9 mouse cellular contexts compared by ENCODE assay signal in genomic region chr16:70568341-70569265, GRCm38 (mm10).
A peak's percentile ranks its signal among the peaks of the same experiment; 100 is the strongest.
DNase-seq lines count a peak whose midpoint lies in the region; ATAC-seq lines count a peak whose summit lies in the region.
"Had no signal": no experiment of that assay in that cellular context is flagged by ENCODE, and none has a peak within 500 bp of the region (broad histone marks: within the 10 kb centered on the region; RNA-seq: fewer than 3 reads in every experiment).

No protein-coding gene starts in this region.

- peak; percentile 56 for DNase-seq in adrenal gland, postnatal 10 days
- DNase-seq in adrenal gland, postnatal 25 days: no peak
- peak; percentile 39 for DNase-seq in Muller cell, postnatal 12 days (ENCODE audit: inconsistent ontology term)
- peak; percentile 32 for DNase-seq in embryonic facial prominence, embryonic 10.5 days (ENCODE audit: low spot score)
- peak; percentile 10 to 50 for DNase-seq in heart, postnatal 14 days
- DNase-seq in layer of hippocampus, adult 8-10 months (ENCODE audit: low spot score in 2 of 2): peak; percentile 26 to 57
- peak; percentile 23 to 53 for DNase-seq in right cerebral cortex, postnatal 36 days (ENCODE audit: low spot score in 2 of 2)
- DNase-seq: liver, embryonic 13.5 days had no signal

- 0 out of 2 replicates have a peak, but pooled peaks cover 3% of the 10 kb centered on the region for H3K4me1 ChIP-seq in embryonic facial prominence, embryonic 10.5 days
- H3K4me1 ChIP-seq: liver, embryonic 13.5 days had no signal

- no peaks in the 10 kb centered on the region for H3K9me3 ChIP-seq in embryonic facial prominence, embryonic 10.5 days
- H3K9me3 ChIP-seq: liver, embryonic 13.5 days had no signal

- H3K4me3 ChIP-seq in embryonic facial prominence, embryonic 10.5 days: no peak overlapping the region
- H3K4me3 ChIP-seq: liver, embryonic 13.5 days had no signal

- intact Hi-C loops in heart, postnatal 14 days (cut with DNase I): loop anchor here (10.0 kb wide), 1 partner anchor 254 kb away; the partner anchor contains the start of gene Gbe1

- H3K27me3 ChIP-seq in embryonic facial prominence, embryonic 10.5 days (replicated peaks; ENCODE audit: low read depth, poor library complexity, severe bottlenecking): no peaks in the 10 kb centered on the region
- H3K27me3 ChIP-seq: liver, embryonic 13.5 days had no signal

- ATAC-seq in megakaryocyte, adult 5-6 weeks (ENCODE audit: poor library complexity, severe bottlenecking): peak; percentile 80

- WGBS in embryonic facial prominence, embryonic 10.5 days: 62% methylated on average over 23 of the region's 23 CpGs

- no peak overlapping the region for H3K27ac ChIP-seq in embryonic facial prominence, embryonic 10.5 days (replicated peaks)
- H3K27ac ChIP-seq: liver, embryonic 13.5 days had no signal

- no peaks in the 10 kb centered on the region for H3K36me3 ChIP-seq in embryonic facial prominence, embryonic 10.5 days (replicated peaks)
- H3K36me3 ChIP-seq: liver, embryonic 13.5 days had no signal
